Mouse (Mus musculus) lung, postnatal 0 days (tissue): ENCODE results near the gene Sh3d19.

ENCODE experiments used
- CTCF ChIP-seq: IDR thresholded peaks from 2 replicates; pipeline ENCODE4 v1.5.1; 2016; ENCODE audit warnings: antibody characterized with exemption, mild to moderate bottlenecking
- EP300 ChIP-seq: IDR thresholded peaks from 2 replicates; pipeline ENCODE4 v1.6.1; 2016; ENCODE audit warnings: antibody characterized with exemption, mild to moderate bottlenecking, control low read depth

DNA sequence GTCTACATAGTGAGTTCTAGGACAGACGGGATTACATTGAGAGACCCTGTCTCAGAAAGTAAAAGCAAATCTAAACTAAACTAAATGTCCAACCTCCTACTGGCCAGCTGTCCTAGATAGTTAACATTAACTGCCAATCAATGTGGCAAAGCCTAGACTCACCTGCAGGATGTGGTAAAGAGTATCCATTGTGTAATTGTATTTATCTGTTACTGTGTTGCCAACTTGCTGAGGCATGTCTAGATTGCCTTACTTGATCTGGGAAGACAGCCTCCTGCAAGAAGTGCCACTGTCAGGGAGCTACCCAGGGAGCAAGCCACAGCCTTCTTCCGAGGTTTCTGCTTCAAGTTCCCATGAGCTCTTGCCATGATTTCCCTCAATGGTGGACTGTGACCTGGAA, 16.3 kb downstream of the Sh3d19 start:
- no peak for TF ChIP-seq CTCF
- no peak for TF ChIP-seq EP300
